Mouse (Mus musculus) urinary bladder, postnatal 14 days (tissue): ENCODE data around the gene Gm9611.
"Not testable (repeated sequence)": the region's sequence is repeated elsewhere in the genome, so short reads cannot be mapped to it uniquely, and the experiment has no call there.

Experiments
- DNase-seq: peaks from one replicate; pipeline ENCODE4 v3.0.0; 2021; ENCODE audit warnings: low spot score

Gene Gm9611

DNA sequence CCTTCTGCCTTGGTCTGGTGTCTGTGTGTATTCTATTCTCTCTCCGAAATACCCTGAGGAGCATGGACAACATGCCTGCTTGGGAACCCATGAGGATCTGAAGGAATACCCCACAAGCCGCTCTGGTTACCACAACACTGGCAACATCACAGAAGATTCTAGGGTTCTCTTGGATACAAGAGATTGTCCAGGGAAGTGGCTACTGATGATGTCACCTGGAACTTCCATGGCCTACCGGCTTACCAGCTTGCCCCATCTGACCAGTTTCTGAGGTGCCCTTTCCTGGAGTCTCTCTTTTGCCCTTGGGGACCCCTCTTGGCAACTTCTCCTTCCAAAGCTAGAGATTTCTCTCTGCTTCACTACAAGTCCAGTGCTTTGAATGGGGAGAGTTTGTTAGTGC is at the start of gene Gm9611:
Gene Gm9611, minus strand, starts transcription at position 101 of the 400 bp plus-strand sequence.
- DNase-seq = not testable (repeated sequence)

DNA sequence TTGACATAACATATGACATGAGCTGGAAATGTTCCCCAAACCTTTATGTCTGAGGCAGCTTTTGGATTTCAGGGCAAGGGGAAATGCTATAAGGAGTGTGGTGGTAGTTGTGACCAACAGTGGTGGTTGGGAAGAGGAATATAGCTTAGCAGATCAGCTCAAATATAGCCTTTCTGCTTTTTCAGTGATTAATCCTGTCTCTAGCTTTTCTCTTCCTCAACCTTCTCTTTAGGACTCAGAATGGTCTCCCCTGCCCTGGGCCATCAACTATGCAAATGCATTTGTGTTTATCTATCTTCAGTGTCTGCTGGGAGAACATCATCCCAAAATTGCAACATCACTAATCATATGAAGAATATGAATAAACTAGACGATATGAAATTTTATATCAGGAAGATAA is 12.8 kb upstream of the Gm9611 start, which contains the start of gene Gm7995:
Gene Gm7995, plus strand, starts transcription at position 301 of the 400 bp plus-strand sequence.
- not testable (repeated sequence) for DNase-seq

DNA sequence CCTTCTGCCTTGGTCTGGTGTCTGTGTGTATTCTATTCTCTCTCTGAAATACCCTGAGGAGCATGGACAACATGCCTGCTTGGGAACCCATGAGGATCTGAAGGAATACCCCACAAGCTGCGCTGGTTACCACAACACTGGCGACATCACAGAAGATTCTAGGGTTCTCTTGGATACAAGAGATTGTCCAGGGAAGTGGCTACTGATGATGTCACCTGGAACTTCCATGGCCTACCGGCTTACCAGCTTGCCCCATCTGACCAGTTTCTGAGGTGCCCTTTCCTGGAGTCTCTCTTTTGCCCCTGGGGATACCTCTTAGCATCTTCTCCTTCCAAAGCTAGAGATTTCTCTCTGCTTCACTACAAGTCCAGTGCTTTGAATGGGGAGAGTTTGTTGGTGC is 37.2 kb downstream of the Gm9611 start, which contains the start of gene Gm17026:
Gene Gm17026, minus strand, starts transcription at position 101 of the 400 bp plus-strand sequence.
- not testable (repeated sequence) for DNase-seq
